Mouse (Mus musculus) ES-E14 (cell line): ENCODE results near the gene Slc25a33. TPM values are rescaled to one million over a fixed set of nuclear protein-coding genes. Genes with fewer than 3 reads are reported as not detected.

ENCODE experiments used
- DNase-seq: peaks from one replicate; pipeline ENCODE4 v3.0.0-alpha.2; 2013; ENCODE audit warnings: low read depth, low spot score
- H3K27ac ChIP-seq: 2 replicates; pipeline ENCODE4 v1.5.1; 2012; ENCODE audit warnings: low read depth, mild to moderate bottlenecking, low read length, moderate library complexity, mixed read lengths; ENCODE audit not compliant: poor library complexity, insufficient read depth, severe bottlenecking
- H3K36me3 ChIP-seq: 2 replicates; pipeline ENCODE4 v1.6.1; 2012; ENCODE audit warnings: mild to moderate bottlenecking, low read length, moderate library complexity, mixed read lengths; ENCODE audit not compliant: control insufficient read depth, poor library complexity, insufficient read depth, severe bottlenecking
- H3K4me1 ChIP-seq, 2 experiments: fragments of 150-350 bp in 1 of 2; sonication (generic) in 1 of 2; 2 replicates each; pipeline ENCODE4 v1.6.1; 2012; ENCODE audit warnings: low read length in 2 of 2, mild to moderate bottlenecking in 1 of 2, mixed read lengths in 1 of 2; ENCODE audit not compliant: control insufficient read depth in 2 of 2, insufficient read depth in 2 of 2, poor library complexity in 1 of 2
- H3K4me3 ChIP-seq, 2 experiments: fragments of 150-350 bp in 1 of 2; sonication (generic) in 1 of 2; 2 replicates each; pipeline ENCODE4 v1.5.1; 2012; ENCODE audit warnings: low read length in 2 of 2, low read depth in 1 of 2, mild to moderate bottlenecking in 1 of 2, mixed read lengths in 1 of 2; ENCODE audit not compliant: insufficient read depth in 1 of 2, poor library complexity in 1 of 2, severe bottlenecking in 1 of 2
- H3K9ac ChIP-seq: 2 replicates; pipeline ENCODE4 v1.6.1; 2012; ENCODE audit warnings: low read depth, mild to moderate bottlenecking, low read length, mixed read lengths; ENCODE audit not compliant: poor library complexity, insufficient read depth, severe bottlenecking
- H3K9me3 ChIP-seq: fragments of 150-350 bp; sonication (generic); 2 replicates; pipeline ENCODE4 v1.6.1; 2012; ENCODE audit warnings: low read depth, mild to moderate bottlenecking, low read length; ENCODE audit not compliant: control insufficient read depth, insufficient read depth
- CHD2 ChIP-seq: IDR thresholded peaks from 2 replicates; pipeline ENCODE4 v1.6.1; 2014; ENCODE audit warnings: mild to moderate bottlenecking, low read depth, low read length, inconsistent platforms
- HCFC1 ChIP-seq: IDR thresholded peaks from 2 replicates; pipeline ENCODE4 v1.6.1; 2012; ENCODE audit warnings: low read length, inconsistent platforms, borderline replicate concordance; ENCODE audit not compliant: insufficient read depth
- MAFK ChIP-seq: IDR thresholded peaks from 2 replicates; pipeline ENCODE4 v1.6.1; 2014; ENCODE audit warnings: mild to moderate bottlenecking, low read depth, low read length, inconsistent platforms; ENCODE audit not compliant: insufficient read depth
- ZC3H11A ChIP-seq: IDR thresholded peaks from 2 replicates; pipeline ENCODE4 v1.6.1; 2012; ENCODE audit warnings: low read depth, mild to moderate bottlenecking, inconsistent platforms, low read length, borderline replicate concordance
- ZNF384 ChIP-seq: IDR thresholded peaks from 2 replicates; pipeline ENCODE4 v1.6.1; 2012; ENCODE audit warnings: low read depth, low read length, inconsistent platforms
- in situ Hi-C, 2 experiments: fragments of 600-800 bp; cut with MboI; formaldehyde crosslinking; loops; one replicate each; pipeline ENCODE4 v1.15.1; 2025; ENCODE audit warnings: low sequenced_read_pairs in 2 of 2, inconsistent platforms in 1 of 2; ENCODE audit not compliant: unreplicated experiment in 2 of 2
- total RNA-seq: library from RNA; depleted of rRNA; stranded (reverse); fragments of 300-350 nt; gene quantifications from 2 replicates; pipeline ENCODE4 v1.2.3, GENCODE M21; 2012; rRNA removed

Slc25a33 gene
- 11.5 and 12.2 TPM in 2 replicates for total RNA-seq

- Histone ChIP-seq H3K4me1 (peaks cover 0 to 9% of the 10 kb centered on the region in 2 experiments; a peak in 1 of 4 replicates), H3K9ac (peak within 1 kb of the TSS; percentile 88), H3K27ac (no peak within 1 kb of the TSS), H3K9me3 (no peaks in the 10 kb centered on the region), H3K36me3 (no peaks in the 10 kb centered on the region), H3K4me3 (peak within 1 kb of the TSS; percentile 86 to 89)
- TF ChIP-seq MAFK (no peak), HCFC1 (0 out of 2 replicates have a peak, but pooled peaks have one; percentile 13)
- in situ Hi-C loops: no loop called here
- DNase-seq: peak; percentile 84
These were observed at the start of gene Slc25a33 for GRCm38 (mm10) chr4:149774094-149774470. Slc25a33 (minus strand) TSS chr4:149774277.

GRCm38 (mm10) chr4:149822586-149823196 lies 48.6 kb upstream of the Slc25a33 start:
- DNase-seq: no peak
- Histone ChIP-seq H3K27ac (no peak overlapping the region), H3K9me3 (no peaks in the 10 kb centered on the region), H3K4me1 (no peaks in the 10 kb centered on the region), H3K36me3 (no peaks in the 10 kb centered on the region), H3K9ac (no peak overlapping the region), H3K4me3 (no peak overlapping the region)
- in situ Hi-C loops: no loop called here
- peak; percentile 90 for TF ChIP-seq MAFK
- no peak for TF ChIP-seq CHD2
- TF ChIP-seq ZNF384: no peak
- no peak for TF ChIP-seq HCFC1
- no peak for TF ChIP-seq ZC3H11A

- H3K9ac ChIP-seq: no peak overlapping the region
- no peaks in the 10 kb centered on the region for H3K9me3 ChIP-seq
- in situ Hi-C loops: no loop called here
- no peaks in the 10 kb centered on the region for H3K4me1 ChIP-seq
- TF ChIP-seq ZNF384 (no peak), CHD2 (no peak), ZC3H11A (no peak), HCFC1 (no peak), MAFK (no peak)
- H3K27ac ChIP-seq: no peak overlapping the region
- H3K4me3 ChIP-seq: no peak overlapping the region
- DNase-seq: no peak
- no peaks in the 10 kb centered on the region for H3K36me3 ChIP-seq
These were observed 48.0 kb upstream of the Slc25a33 start for GRCm38 (mm10) chr4:149822126-149822525.

GRCm38 (mm10) chr4:149820569-149820968 lies 46.5 kb upstream of the Slc25a33 start:
- TF ChIP-seq ZC3H11A: no peak
- TF ChIP-seq HCFC1: no peak
- TF ChIP-seq MAFK: no peak
- no peak for TF ChIP-seq CHD2
- Histone ChIP-seq H3K4me3 (no peak overlapping the region), H3K4me1 (no peaks in the 10 kb centered on the region), H3K9ac (no peak overlapping the region), H3K27ac (no peak overlapping the region), H3K36me3 (no peaks in the 10 kb centered on the region), H3K9me3 (no peaks in the 10 kb centered on the region)
- in situ Hi-C loops: no loop called here
- DNase-seq: no peak

GRCm38 (mm10) chr4:149819195-149819594 lies 45.1 kb upstream of the Slc25a33 start:
- Histone ChIP-seq H3K4me3 (no peak overlapping the region), H3K36me3 (no peaks in the 10 kb centered on the region), H3K27ac (no peak overlapping the region), H3K9ac (no peak overlapping the region), H3K9me3 (no peaks in the 10 kb centered on the region), H3K4me1 (no peaks in the 10 kb centered on the region)
- in situ Hi-C loops: no loop called here
- TF ChIP-seq HCFC1: no peak
- TF ChIP-seq MAFK: no peak
- no peak for TF ChIP-seq ZC3H11A
- TF ChIP-seq CHD2: no peak
- no peak for TF ChIP-seq ZNF384
- DNase-seq: no peak
